Mouse (Mus musculus) cerebellum, adult 2 months (tissue): Measurements from ENCODE around the gene Clec16a.

Source experiments
- CTCF ChIP-seq: fragments of 200-500 bp; IDR thresholded peaks from 2 replicates; pipeline ENCODE4 v1.5.1; 2011; ENCODE audit warnings: low read depth, mild to moderate bottlenecking, control low read depth, low read length, moderate library complexity, borderline replicate concordance; ENCODE audit not compliant: insufficient read depth
- POLR2A ChIP-seq: fragments of 200-500 bp; IDR thresholded peaks from 2 replicates; pipeline ENCODE4 v1.6.1; 2011; ENCODE audit warnings: low read length, control low read depth, borderline replicate concordance; ENCODE audit not compliant: insufficient read depth

DNA sequence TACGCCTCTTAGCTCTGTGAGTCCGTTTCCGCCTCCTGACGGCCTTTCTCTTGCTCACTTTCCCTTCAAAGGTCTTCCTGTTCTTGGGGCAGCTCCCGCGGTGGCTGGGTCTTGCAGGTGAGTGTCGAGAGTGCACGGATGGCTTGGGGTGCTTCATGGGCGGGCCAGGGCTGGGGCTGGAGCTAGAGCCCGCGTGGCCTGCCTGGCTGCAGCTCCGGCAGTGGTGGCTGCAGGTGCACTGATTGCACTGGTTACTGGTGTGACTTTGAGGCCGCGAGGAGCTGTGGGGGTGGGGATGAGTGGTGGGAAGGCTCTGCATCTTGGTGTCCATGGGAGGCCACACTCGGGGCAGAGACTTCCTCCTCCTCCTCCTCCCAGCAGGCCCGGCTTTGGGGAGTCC is 243.1 kb downstream of the Clec16a start, which contains the start of gene Tnp2:
- TF ChIP-seq CTCF (no peak), POLR2A (no peak)
